Mouse (Mus musculus) hindbrain, postnatal 0 days (tissue): ENCODE results near the gene Zfp296. TPM values are rescaled to one million over a fixed set of nuclear protein-coding genes. Genes with fewer than 3 reads are reported as not detected.

Experiments
- ATAC-seq: fragments of 200-750 bp; cut with Nextera tagmentation; 2 replicates; pipeline ENCODE4 v1.8.0; 2017; ENCODE audit warnings: mild to moderate bottlenecking, moderate TSS enrichment, moderate library complexity
- DNase-seq: peaks from one replicate; pipeline ENCODE4 v3.0.0-alpha.2; 2015; ENCODE audit warnings: low spot score
- H3K27ac ChIP-seq: fragments of 300-500 bp; sonication (generic); 2 replicates; pipeline ENCODE4 v1.5.1; 2014; ENCODE audit warnings: mild to moderate bottlenecking
- H3K27me3 ChIP-seq: fragments of 300-500 bp; sonication (generic); 2 replicates; pipeline ENCODE4 v1.6.1; 2014; ENCODE audit warnings: low read length, mixed read lengths; ENCODE audit not compliant: insufficient read depth
- H3K36me3 ChIP-seq: fragments of 300-500 bp; sonication (generic); 2 replicates; pipeline ENCODE4 v1.6.1; 2014; ENCODE audit warnings: low read length, mixed read lengths; ENCODE audit not compliant: insufficient read depth
- H3K4me1 ChIP-seq: fragments of 300-500 bp; sonication (generic); 2 replicates; pipeline ENCODE4 v1.6.1; 2014; ENCODE audit warnings: antibody characterized with exemption, low read length, mixed read lengths; ENCODE audit not compliant: insufficient read depth
- H3K4me2 ChIP-seq: fragments of 300-500 bp; sonication (generic); 2 replicates; pipeline ENCODE4 v1.6.1; 2014; ENCODE audit warnings: low read depth, mild to moderate bottlenecking, low read length, moderate library complexity, mixed read lengths
- H3K4me3 ChIP-seq: fragments of 300-500 bp; sonication (generic); 2 replicates; pipeline ENCODE4 v1.5.1; 2014; ENCODE audit warnings: low read length
- H3K9ac ChIP-seq: fragments of 300-500 bp; sonication (generic); replicated peaks from 2 replicates; pipeline ENCODE4 v1.6.1; 2014; ENCODE audit warnings: mild to moderate bottlenecking, low read length, moderate library complexity, mixed read lengths
- H3K9me3 ChIP-seq: fragments of 300-500 bp; sonication (generic); 2 replicates; pipeline ENCODE4 v1.6.1; 2016; ENCODE audit warnings: low read length, mixed read lengths
- CTCF ChIP-seq: IDR thresholded peaks from 2 replicates; pipeline ENCODE4 v1.5.1; 2016; ENCODE audit warnings: antibody characterized with exemption, control low read depth, low read depth
- WGBS: fragments of 180-500 bp; shearing (Covaris S2); extraction: QIAGEN DNeasy Blood & Tissue Kit; methylation state at CpG from one replicate; pipeline ENCODE4 v1.1.7; 2014; 5-methylcytosine and 5-hydroxymethylcytosine counted together
- polyA plus RNA-seq: library from polyadenylated mRNA; unstranded; fragments of >200 nt; fragmentation: Nextera tagmentation; extraction: Ambion mirVana; gene quantifications from 2 replicates; pipeline ENCODE4 v1.2.1, GENCODE M21; 2015
- total RNA-seq: library from RNA; depleted of rRNA; stranded (reverse); fragments of >200 nt; gene quantifications from 2 replicates; pipeline ENCODE4 v1.2.3, GENCODE M21; 2014

Zfp296 gene
- total and polyA plus RNA-seq, 2 experiments from 2014 or later = not detected

DNA sequence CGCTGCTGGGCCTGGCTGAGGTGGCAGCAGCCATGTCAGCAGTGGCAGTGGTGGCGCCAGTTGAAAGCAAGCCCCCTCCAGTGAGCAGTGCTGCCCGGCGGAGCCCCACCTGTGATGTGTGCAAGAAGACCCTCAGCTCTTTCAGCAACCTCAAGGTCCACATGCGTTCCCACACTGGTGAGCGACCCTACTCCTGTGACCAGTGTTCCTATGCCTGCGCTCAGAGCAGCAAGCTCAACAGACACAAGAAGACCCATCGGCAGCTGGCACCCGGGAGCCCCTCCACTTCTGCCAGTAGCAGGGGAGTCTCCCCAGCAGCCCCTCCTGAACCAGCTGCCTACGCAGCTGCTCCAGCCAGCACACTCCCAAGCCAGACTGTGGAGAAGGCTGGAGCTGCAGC is 2.7 kb downstream of the Zfp296 start:
- peaks cover 18% of the 10 kb centered on the region for H3K27me3 ChIP-seq
- H3K4me3 ChIP-seq = no peak overlapping the region
- peaks cover 35% of the 10 kb centered on the region for H3K36me3 ChIP-seq
- DNase-seq (no peak), ATAC-seq (no peak)
- peaks cover 10% of the 10 kb centered on the region; the same call in 1 of the 2 replicates for H3K4me1 ChIP-seq
- TF ChIP-seq CTCF = no peak
- no peak overlapping the region for H3K4me2 ChIP-seq
- H3K9ac ChIP-seq = no peak overlapping the region
- 81% methylated on average over 10 of the region's 10 CpGs for WGBS
- H3K27ac ChIP-seq = no peak overlapping the region
- H3K9me3 ChIP-seq = no peaks in the 10 kb centered on the region

- Histone ChIP-seq H3K9me3 (no peaks in the 10 kb centered on the region), H3K4me3 (no peak overlapping the region), H3K27me3 (peaks cover 18% of the 10 kb centered on the region), H3K9ac (no peak overlapping the region), H3K27ac (no peak overlapping the region), H3K4me2 (no peak overlapping the region), H3K4me1 (peaks cover 10% of the 10 kb centered on the region; the same call in 1 of the 2 replicates), H3K36me3 (peaks cover 42% of the 10 kb centered on the region)
- no peak for TF ChIP-seq CTCF
- ATAC-seq (no peak), DNase-seq (no peak)
- 91% methylated on average over 8 of the region's 8 CpGs for WGBS
These were observed 3.5 kb downstream of the Zfp296 start for GRCm38 (mm10) chr7:19580634-19581033.

DNA sequence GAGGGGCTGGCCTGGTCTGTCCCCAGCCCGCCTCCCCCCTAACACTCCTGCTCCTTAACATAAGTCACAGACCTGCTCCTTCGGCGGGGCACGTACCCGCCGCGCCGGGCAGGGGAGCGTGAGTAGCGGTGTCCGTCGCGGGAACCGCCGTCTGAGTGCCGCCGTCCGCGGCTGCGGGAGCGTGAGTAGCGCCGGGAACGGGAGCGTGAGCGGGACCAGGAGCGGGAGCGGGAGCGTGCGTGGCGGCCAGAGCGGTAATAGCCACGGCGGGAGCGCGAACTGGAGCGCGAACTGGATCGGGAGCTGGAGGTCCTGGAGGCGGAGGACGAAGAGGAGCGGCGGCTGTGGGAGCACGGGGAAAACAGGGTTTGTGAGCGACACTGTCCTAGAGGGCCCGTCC is 9.2 kb downstream of the Zfp296 start:
- Histone ChIP-seq H3K4me2 (no peak overlapping the region), H3K9me3 (no peaks in the 10 kb centered on the region), H3K4me3 (no peak overlapping the region), H3K36me3 (peaks cover 84% of the 10 kb centered on the region), H3K27me3 (no peaks in the 10 kb centered on the region), H3K27ac (no peak overlapping the region), H3K9ac (no peak overlapping the region), H3K4me1 (no peaks in the 10 kb centered on the region)
- TF ChIP-seq CTCF = no peak
- WGBS = 83% methylated on average over 46 of the region's 46 CpGs
- no peak for ATAC-seq
- DNase-seq = no peak

- Histone ChIP-seq H3K9me3 (no peaks in the 10 kb centered on the region), H3K36me3 (peaks cover 87% of the 10 kb centered on the region), H3K4me2 (no peak overlapping the region), H3K27ac (0 out of 2 replicates have a peak overlapping the region, but pooled peaks have one; percentile 26), H3K4me1 (no peaks in the 10 kb centered on the region), H3K9ac (no peak overlapping the region), H3K27me3 (no peaks in the 10 kb centered on the region), H3K4me3 (no peak overlapping the region)
- ATAC-seq = no peak
- peak; percentile 68 for DNase-seq
- peak; percentile 77 for TF ChIP-seq CTCF
- WGBS = 46% methylated on average over 3 of the region's 3 CpGs
These were observed 12.1 kb downstream of the Zfp296 start for GRCm38 (mm10) chr7:19589207-19589606.

DNA sequence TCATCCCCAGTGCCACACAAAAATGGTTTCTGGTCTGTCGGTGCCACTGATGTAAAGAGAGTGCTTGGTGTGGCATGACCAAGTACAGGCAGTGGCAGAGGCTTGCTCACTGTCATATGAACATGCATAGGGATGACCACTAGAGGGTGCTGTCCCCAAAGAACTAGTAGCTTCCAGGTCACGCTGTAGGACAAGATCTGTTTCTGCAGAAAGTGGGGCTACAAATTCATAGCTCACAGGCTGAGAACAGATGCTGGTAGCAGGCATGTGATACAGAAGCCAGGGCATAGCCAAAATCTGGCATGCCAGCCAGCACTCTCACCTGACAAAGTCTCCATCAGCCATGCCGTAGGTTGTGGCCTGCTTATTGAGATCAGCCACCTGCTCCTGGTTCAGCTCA is 12.8 kb downstream of the Zfp296 start:
- H3K9ac ChIP-seq = no peak overlapping the region
- TF ChIP-seq CTCF = peak; percentile 97
- ATAC-seq (peak; percentile 80), DNase-seq (peak; percentile 91)
- no peaks in the 10 kb centered on the region for H3K9me3 ChIP-seq
- peaks cover 81% of the 10 kb centered on the region for H3K36me3 ChIP-seq
- 0 out of 2 replicates have a peak overlapping the region, but pooled peaks have one; percentile 26 for H3K27ac ChIP-seq
- no peak overlapping the region for H3K4me2 ChIP-seq
- H3K4me3 ChIP-seq = no peak overlapping the region
- H3K27me3 ChIP-seq = no peaks in the 10 kb centered on the region
- no peaks in the 10 kb centered on the region for H3K4me1 ChIP-seq
- WGBS = 54% methylated on average over 3 of the region's 3 CpGs

- H3K27ac ChIP-seq = no peak overlapping the region
- DNase-seq = no peak
- H3K4me3 ChIP-seq = no peak overlapping the region
- H3K36me3 ChIP-seq = peaks cover 57% of the 10 kb centered on the region
- 90% methylated on average over 10 of the region's 10 CpGs for WGBS
- TF ChIP-seq CTCF = no peak
- no peaks in the 10 kb centered on the region for H3K9me3 ChIP-seq
- ATAC-seq = no peak
- no peaks in the 10 kb centered on the region for H3K4me1 ChIP-seq
- no peak overlapping the region for H3K9ac ChIP-seq
- H3K27me3 ChIP-seq = no peaks in the 10 kb centered on the region
- H3K4me2 ChIP-seq = no peak overlapping the region
These were observed 16.1 kb downstream of the Zfp296 start for GRCm38 (mm10) chr7:19593061-19593730.

DNA sequence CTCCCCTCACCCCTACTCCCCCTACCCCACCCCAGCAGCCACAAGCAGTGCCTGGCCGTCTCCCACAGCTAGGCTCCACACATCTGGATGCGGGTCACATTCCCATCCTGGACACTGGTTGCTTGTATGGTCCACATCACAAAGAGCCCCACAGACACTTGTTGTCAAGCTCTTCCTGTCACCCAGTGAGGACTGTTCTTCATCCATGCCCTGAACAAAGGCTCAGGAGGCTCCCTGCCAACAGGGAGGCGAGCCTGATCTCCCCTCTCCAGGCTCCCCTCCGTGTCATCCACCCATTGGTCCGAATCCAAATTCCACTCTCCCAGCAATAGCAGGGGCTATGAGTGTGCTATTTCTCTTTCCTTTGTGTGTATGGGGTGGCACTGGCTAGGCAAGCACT is 23.5 kb downstream of the Zfp296 start:
- peak overlapping the region; percentile 74 for H3K27ac ChIP-seq
- peak; percentile 83 for ATAC-seq
- 30% methylated on average over 5 of the region's 5 CpGs for WGBS

More for the DNA sequence above, 23.5 kb downstream of the Zfp296 start:
- H3K27me3 ChIP-seq = no peaks in the 10 kb centered on the region
- H3K36me3 ChIP-seq = peaks cover 24% of the 10 kb centered on the region
- no peak for TF ChIP-seq CTCF
- no peak overlapping the region for H3K9ac ChIP-seq
- no peak overlapping the region for H3K4me3 ChIP-seq
- DNase-seq = peak; percentile 85
- peaks cover 16% of the 10 kb centered on the region for H3K4me1 ChIP-seq
- H3K4me2 ChIP-seq = 0 out of 2 replicates have a peak overlapping the region, but pooled peaks have one; percentile 10
- H3K9me3 ChIP-seq = no peaks in the 10 kb centered on the region
